Mouse (Mus musculus): ENCODE measurements around the gene Macrod1. TPM values are rescaled to one million over a fixed set of nuclear protein-coding genes. Genes with fewer than 3 reads are reported as not detected.

The Macrod1 gene
- polyA plus RNA-seq, 1 experiment from 2014 or later: 8.3 TPM

DNA sequence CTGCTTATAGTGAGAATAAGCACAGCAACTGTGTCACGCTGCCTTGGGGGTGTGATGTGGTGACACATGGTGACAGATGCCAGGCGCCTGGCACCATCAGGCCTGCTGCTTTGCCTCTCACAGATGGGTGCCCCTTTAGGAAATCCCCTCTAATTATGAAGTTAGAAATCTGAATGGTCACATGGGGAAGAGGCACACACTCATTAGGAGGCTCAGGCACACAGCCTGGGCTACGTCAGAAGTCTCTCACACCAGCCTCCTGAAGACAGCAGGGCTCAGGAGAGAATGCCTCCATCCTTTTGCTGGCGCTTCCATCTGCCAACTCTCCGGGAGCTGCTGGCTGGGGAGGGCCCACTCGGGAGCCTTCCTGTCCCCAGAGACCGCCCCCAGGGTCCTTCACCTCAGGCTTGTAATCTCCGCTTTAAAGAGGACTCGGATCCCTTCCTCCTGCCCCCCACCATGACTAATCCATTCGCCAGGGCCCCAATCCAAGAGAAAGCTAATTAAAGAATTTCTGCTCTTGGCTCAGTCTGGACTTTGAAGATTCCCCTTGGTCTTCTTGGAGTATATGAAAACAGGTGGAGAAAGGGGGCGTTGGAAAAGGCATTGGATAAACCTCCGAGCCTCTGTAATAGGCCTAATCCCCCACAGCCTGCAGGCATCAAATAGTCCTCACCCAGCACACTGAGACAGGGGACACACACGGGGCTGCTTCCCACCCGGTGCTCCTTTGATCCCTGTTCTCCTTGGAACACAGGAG is 26.6 kb downstream of the Macrod1 start:
- Histone ChIP-seq H3K36me3 (ENCODE audit: control insufficient read depth, insufficient read depth, low read length) (no peaks in the 10 kb centered on the region), H3K9me3 (ENCODE audit: control insufficient read depth, low read depth, low read length) (no peaks in the 10 kb centered on the region), H3K4me1 (ENCODE audit: control insufficient read depth, insufficient read depth, low read length) (peaks cover 9% of the 10 kb centered on the region; the same call in 1 of the 2 replicates), H3K4me3 (ENCODE audit: low read depth, low read length) (no peak overlapping the region), H3K9ac (replicated peaks; ENCODE audit: low read depth, low read length) (no peak overlapping the region), H3K4me2 (replicated peaks; ENCODE audit: low read depth, low read length) (no peak overlapping the region), H3K27me3 (ENCODE audit: control insufficient read depth, insufficient read depth, low read length) (no peaks in the 10 kb centered on the region), H3K27ac (ENCODE audit: low read length) (no peak overlapping the region)
- ATAC-seq (ENCODE audit: insufficient number of reproducible peaks, insufficient read depth, low FRiP score, low read depth): no peak
- WGBS: 46% methylated on average over 14 of the region's 14 CpGs

DNA sequence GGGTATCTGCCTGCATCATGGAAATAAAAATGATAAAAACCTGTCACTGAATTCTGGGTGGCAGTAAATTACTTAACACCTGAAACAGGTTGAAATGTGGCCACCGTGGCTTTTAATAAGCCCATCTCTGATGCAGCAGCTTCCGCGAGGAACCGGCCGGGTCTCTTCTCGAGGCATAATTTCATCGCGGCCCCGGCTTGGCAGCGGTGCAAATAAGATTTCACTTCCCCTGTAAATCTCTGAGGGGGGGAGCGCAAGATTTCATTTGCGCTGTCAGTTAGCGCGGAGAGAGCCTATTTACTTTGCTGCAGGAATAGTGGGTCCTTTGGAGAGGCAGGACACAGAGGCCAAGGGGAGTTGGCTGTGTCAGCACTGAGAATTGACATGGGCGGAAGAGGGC is 28.1 kb downstream of the Macrod1 start:
- Histone ChIP-seq H3K9ac (replicated peaks; ENCODE audit: low read depth, low read length) (no peak overlapping the region), H3K4me1 (ENCODE audit: control insufficient read depth, insufficient read depth, low read length) (peaks cover 9% of the 10 kb centered on the region; the same call in 1 of the 2 replicates), H3K27ac (ENCODE audit: low read length) (no peak overlapping the region), H3K27me3 (ENCODE audit: control insufficient read depth, insufficient read depth, low read length) (no peaks in the 10 kb centered on the region), H3K4me3 (ENCODE audit: low read depth, low read length) (no peak overlapping the region), H3K4me2 (replicated peaks; ENCODE audit: low read depth, low read length) (no peak overlapping the region), H3K9me3 (ENCODE audit: control insufficient read depth, low read depth, low read length) (no peaks in the 10 kb centered on the region), H3K36me3 (ENCODE audit: control insufficient read depth, insufficient read depth, low read length) (no peaks in the 10 kb centered on the region)
- no peak for ATAC-seq (ENCODE audit: insufficient number of reproducible peaks, insufficient read depth, low FRiP score, low read depth)
- WGBS: 67% methylated on average over 15 of the region's 15 CpGs

DNA sequence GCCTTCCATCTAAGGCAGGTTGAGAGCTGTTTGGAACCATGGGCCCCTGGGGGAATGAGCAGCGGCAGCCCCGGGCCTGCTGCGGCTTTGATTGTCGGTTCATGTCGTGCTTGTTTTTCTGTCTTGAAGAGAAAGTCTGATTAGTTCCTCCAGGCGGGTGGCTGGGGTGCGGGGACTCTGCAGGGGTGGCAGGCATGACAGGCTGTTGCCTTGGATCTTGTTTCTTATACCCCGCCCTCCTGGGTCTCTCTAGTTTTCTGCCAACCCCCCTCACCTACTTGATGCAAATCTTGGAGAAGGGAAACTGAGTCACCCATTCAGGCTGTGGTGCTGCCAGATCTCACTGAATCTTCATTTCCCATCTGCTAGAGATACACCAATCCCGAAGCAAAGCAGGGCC is 31.9 kb downstream of the Macrod1 start:
- H3K9ac ChIP-seq (replicated peaks; ENCODE audit: low read depth, low read length): no peak overlapping the region
- H3K27ac ChIP-seq (ENCODE audit: low read length): no peak overlapping the region
- H3K4me1 ChIP-seq (ENCODE audit: control insufficient read depth, insufficient read depth, low read length): peaks cover 11% of the 10 kb centered on the region; the same call in 1 of the 2 replicates
- no peaks in the 10 kb centered on the region for H3K36me3 ChIP-seq (ENCODE audit: control insufficient read depth, insufficient read depth, low read length)
- H3K4me2 ChIP-seq (replicated peaks; ENCODE audit: low read depth, low read length): no peak overlapping the region
- H3K9me3 ChIP-seq (ENCODE audit: control insufficient read depth, low read depth, low read length): no peaks in the 10 kb centered on the region
- WGBS: 34% methylated on average over 9 of the region's 9 CpGs
- no peak for ATAC-seq (ENCODE audit: insufficient number of reproducible peaks, insufficient read depth, low FRiP score, low read depth)
- H3K4me3 ChIP-seq (ENCODE audit: low read depth, low read length): no peak overlapping the region
- no peaks in the 10 kb centered on the region for H3K27me3 ChIP-seq (ENCODE audit: control insufficient read depth, insufficient read depth, low read length)

GRCm38 (mm10) chr19:7089050-7089449 is 32.4 kb downstream of the Macrod1 start:
- Histone ChIP-seq H3K27ac (ENCODE audit: low read length) (no peak overlapping the region), H3K9ac (replicated peaks; ENCODE audit: low read depth, low read length) (no peak overlapping the region), H3K9me3 (ENCODE audit: control insufficient read depth, low read depth, low read length) (no peaks in the 10 kb centered on the region), H3K4me2 (replicated peaks; ENCODE audit: low read depth, low read length) (no peak overlapping the region), H3K36me3 (ENCODE audit: control insufficient read depth, insufficient read depth, low read length) (no peaks in the 10 kb centered on the region), H3K4me3 (ENCODE audit: low read depth, low read length) (no peak overlapping the region), H3K4me1 (ENCODE audit: control insufficient read depth, insufficient read depth, low read length) (0 out of 2 replicates have a peak, but pooled peaks cover 8% of the 10 kb centered on the region), H3K27me3 (ENCODE audit: control insufficient read depth, insufficient read depth, low read length) (no peaks in the 10 kb centered on the region)
- 71% methylated on average over 5 of the region's 5 CpGs for WGBS
- no peak for ATAC-seq (ENCODE audit: insufficient number of reproducible peaks, insufficient read depth, low FRiP score, low read depth)

DNA sequence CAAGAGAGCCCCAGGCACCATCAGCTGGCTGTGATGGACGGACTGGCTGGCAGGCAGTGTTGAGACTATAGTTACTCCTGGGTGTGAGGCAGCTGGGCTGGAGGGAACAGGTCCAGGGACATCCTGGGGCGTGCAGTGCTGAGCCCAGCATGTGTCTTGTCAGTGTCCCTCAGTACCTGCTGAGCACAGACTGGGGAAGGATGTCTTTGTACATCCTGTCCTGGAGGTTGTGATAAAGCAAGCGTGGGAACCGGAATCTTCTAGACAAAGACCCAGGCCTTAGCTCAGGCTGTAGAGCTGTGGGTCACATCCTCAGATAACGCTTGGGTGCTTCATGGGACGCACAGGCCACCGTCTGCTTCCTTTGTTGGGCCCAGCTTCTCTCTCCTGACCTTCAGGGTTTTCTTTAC is 33.2 kb downstream of the Macrod1 start:
- H3K36me3 ChIP-seq (ENCODE audit: control insufficient read depth, insufficient read depth, low read length): no peaks in the 10 kb centered on the region
- ATAC-seq (ENCODE audit: insufficient number of reproducible peaks, insufficient read depth, low FRiP score, low read depth): no peak
- 72% methylated on average over 7 of the region's 7 CpGs for WGBS
- no peak overlapping the region for H3K4me3 ChIP-seq (ENCODE audit: low read depth, low read length)
- no peaks in the 10 kb centered on the region for H3K27me3 ChIP-seq (ENCODE audit: control insufficient read depth, insufficient read depth, low read length)
- H3K9ac ChIP-seq (replicated peaks; ENCODE audit: low read depth, low read length): no peak overlapping the region
- H3K27ac ChIP-seq (ENCODE audit: low read length): no peak overlapping the region
- 0 out of 2 replicates have a peak, but pooled peaks cover 6% of the 10 kb centered on the region for H3K4me1 ChIP-seq (ENCODE audit: control insufficient read depth, insufficient read depth, low read length)
- no peak overlapping the region for H3K4me2 ChIP-seq (replicated peaks; ENCODE audit: low read depth, low read length)
- no peaks in the 10 kb centered on the region for H3K9me3 ChIP-seq (ENCODE audit: control insufficient read depth, low read depth, low read length)

DNA sequence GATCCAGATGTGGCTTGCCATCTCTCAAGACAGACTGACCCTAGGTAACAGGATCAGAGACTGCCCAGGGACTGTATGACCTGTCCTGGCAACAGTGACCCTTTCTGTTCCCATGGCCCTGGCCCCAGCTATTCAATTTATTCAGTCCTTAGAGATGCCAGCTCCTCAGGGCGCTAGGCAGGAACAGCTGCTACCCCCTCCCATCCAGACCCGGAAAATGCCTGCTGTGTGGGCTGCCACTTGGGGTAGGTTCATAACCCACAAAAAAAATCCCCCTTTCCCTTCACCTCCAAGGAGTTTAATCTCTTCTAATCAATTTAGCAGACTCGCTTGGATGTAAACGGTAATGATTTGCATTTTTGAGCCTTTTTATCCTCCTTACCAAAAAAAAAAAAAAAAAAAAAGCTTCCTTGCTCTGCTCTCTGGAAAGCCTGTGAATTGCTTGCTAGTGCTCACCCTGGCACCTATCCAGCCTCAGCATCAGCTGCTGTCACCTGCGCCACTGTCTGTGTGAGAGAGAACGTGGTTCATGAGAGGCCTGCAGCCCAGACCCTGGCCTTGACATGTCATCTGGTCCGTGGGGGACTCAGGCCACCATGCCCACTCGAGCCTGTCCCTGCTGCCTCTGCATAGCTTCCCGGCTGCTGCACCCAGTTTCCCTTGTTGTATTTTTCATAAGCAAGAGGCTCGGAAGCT is 33.9 kb downstream of the Macrod1 start:
- Histone ChIP-seq H3K27ac (ENCODE audit: low read length) (no peak overlapping the region), H3K9me3 (ENCODE audit: control insufficient read depth, low read depth, low read length) (no peaks in the 10 kb centered on the region), H3K9ac (replicated peaks; ENCODE audit: low read depth, low read length) (no peak overlapping the region), H3K4me2 (replicated peaks; ENCODE audit: low read depth, low read length) (no peak overlapping the region), H3K4me1 (ENCODE audit: control insufficient read depth, insufficient read depth, low read length) (0 out of 2 replicates have a peak, but pooled peaks cover 6% of the 10 kb centered on the region), H3K4me3 (ENCODE audit: low read depth, low read length) (no peak overlapping the region), H3K36me3 (ENCODE audit: control insufficient read depth, insufficient read depth, low read length) (no peaks in the 10 kb centered on the region), H3K27me3 (ENCODE audit: control insufficient read depth, insufficient read depth, low read length) (no peaks in the 10 kb centered on the region)
- WGBS: 42% methylated on average over 10 of the region's 10 CpGs
- no peak for ATAC-seq (ENCODE audit: insufficient number of reproducible peaks, insufficient read depth, low FRiP score, low read depth)

DNA sequence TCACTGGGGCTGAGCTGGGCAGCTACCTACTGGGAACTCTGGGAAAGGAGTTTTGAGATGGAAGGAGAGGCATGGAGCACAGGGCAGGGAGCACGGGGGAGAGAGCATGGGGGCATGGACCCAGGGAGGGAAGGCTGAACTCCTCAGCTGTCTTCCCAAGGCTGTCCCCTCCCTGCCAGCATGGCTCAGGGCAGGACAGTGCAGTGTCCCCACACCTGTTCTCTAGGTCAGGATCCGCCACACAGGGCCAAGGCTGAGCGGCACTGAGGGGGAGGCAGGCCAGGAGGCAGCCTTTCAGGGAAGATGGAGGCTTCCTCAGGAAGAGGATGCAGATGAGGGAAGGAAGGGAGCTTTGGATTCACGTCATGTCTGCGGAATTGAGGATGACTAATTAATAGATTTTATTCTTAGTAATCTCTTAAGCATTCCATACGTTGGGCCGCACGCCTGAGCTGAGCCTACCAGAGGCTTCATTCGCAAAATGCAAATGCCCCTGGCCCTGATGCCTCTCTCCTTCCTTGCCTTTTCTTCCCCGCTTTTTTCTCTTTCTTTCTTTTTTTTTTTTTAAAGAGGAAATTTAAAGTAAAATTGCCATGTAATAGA is 34.9 kb downstream of the Macrod1 start:
- no peak overlapping the region for H3K4me2 ChIP-seq (replicated peaks; ENCODE audit: low read depth, low read length)
- H3K4me3 ChIP-seq (ENCODE audit: low read depth, low read length): no peak overlapping the region
- H3K9ac ChIP-seq (replicated peaks; ENCODE audit: low read depth, low read length): no peak overlapping the region
- H3K36me3 ChIP-seq (ENCODE audit: control insufficient read depth, insufficient read depth, low read length): no peaks in the 10 kb centered on the region
- H3K27me3 ChIP-seq (ENCODE audit: control insufficient read depth, insufficient read depth, low read length): peaks cover 3% of the 10 kb centered on the region; the same call in 1 of the 2 replicates
- H3K27ac ChIP-seq (ENCODE audit: low read length): no peak overlapping the region; the same call in 1 of the 2 replicates
- 0 out of 2 replicates have a peak, but pooled peaks cover 6% of the 10 kb centered on the region for H3K4me1 ChIP-seq (ENCODE audit: control insufficient read depth, insufficient read depth, low read length)
- 74% methylated on average over 10 of the region's 10 CpGs for WGBS
- H3K9me3 ChIP-seq (ENCODE audit: control insufficient read depth, low read depth, low read length): no peaks in the 10 kb centered on the region
- no peak for ATAC-seq (ENCODE audit: insufficient number of reproducible peaks, insufficient read depth, low FRiP score, low read depth)

- H3K36me3 ChIP-seq (ENCODE audit: control insufficient read depth, insufficient read depth, low read length): no peaks in the 10 kb centered on the region
- H3K9ac ChIP-seq (replicated peaks; ENCODE audit: low read depth, low read length): no peak overlapping the region
- peaks cover 6% of the 10 kb centered on the region; the same call in 1 of the 2 replicates for H3K27me3 ChIP-seq (ENCODE audit: control insufficient read depth, insufficient read depth, low read length)
- no peaks in the 10 kb centered on the region for H3K9me3 ChIP-seq (ENCODE audit: control insufficient read depth, low read depth, low read length)
- WGBS: 85% methylated on average over 5 of the region's 5 CpGs
- no peak overlapping the region for H3K27ac ChIP-seq (ENCODE audit: low read length)
- ATAC-seq (ENCODE audit: insufficient number of reproducible peaks, insufficient read depth, low FRiP score, low read depth): no peak
- H3K4me1 ChIP-seq (ENCODE audit: control insufficient read depth, insufficient read depth, low read length): 0 out of 2 replicates have a peak, but pooled peaks cover 6% of the 10 kb centered on the region
- H3K4me3 ChIP-seq (ENCODE audit: low read depth, low read length): no peak overlapping the region
- H3K4me2 ChIP-seq (replicated peaks; ENCODE audit: low read depth, low read length): no peak overlapping the region
These were observed 36.1 kb downstream of the Macrod1 start for GRCm38 (mm10) chr19:7092756-7093155.
